Mouse (Mus musculus): ENCODE measurements around the gene Vps36. TPM values are rescaled to one million over a fixed set of nuclear protein-coding genes. Genes with fewer than 3 reads are reported as not detected.
A peak's percentile ranks its signal among the peaks of the same experiment; 100 is the strongest.

Vps36 gene
- polyA plus RNA-seq, 1 experiment from 2014 or later: 37.4 TPM

DNA sequence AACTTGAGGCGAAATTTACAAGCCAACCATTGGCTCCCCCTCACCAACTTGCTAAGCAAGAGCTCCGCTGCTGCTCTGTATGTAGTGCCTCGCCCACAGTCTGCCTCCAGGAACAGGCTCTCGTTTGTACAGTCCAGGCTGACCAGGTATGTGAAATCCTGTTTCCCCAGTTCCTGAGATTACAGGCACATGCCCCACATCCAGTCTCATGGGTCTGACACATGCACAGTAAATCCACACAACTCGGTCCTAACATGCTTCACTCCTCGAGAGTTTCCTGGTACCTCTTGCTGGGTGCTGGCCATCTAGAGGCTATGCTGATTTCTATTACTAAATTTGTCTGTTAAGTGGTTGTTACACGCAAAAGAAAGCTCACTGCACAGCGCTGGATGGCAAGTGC is 33.8 kb downstream of the Vps36 start:
- H3K27me3 ChIP-seq: peaks cover 26% of the 10 kb centered on the region
- H3K27ac ChIP-seq: no peak overlapping the region
- peak overlapping the region; percentile 95 for H3K4me2 ChIP-seq
- H3K4me3 ChIP-seq: no peak overlapping the region
- 59% methylated on average over 8 of the region's 8 CpGs for WGBS
- H3K9ac ChIP-seq: no peak overlapping the region
- peaks cover 20% of the 10 kb centered on the region for H3K36me3 ChIP-seq
- no peaks in the 10 kb centered on the region for H3K9me3 ChIP-seq
- peaks cover 10% of the 10 kb centered on the region for H3K4me1 ChIP-seq
- ATAC-seq (ENCODE audit: insufficient number of reproducible peaks, insufficient read depth, low FRiP score, low TSS enrichment, low read depth): no peak

DNA sequence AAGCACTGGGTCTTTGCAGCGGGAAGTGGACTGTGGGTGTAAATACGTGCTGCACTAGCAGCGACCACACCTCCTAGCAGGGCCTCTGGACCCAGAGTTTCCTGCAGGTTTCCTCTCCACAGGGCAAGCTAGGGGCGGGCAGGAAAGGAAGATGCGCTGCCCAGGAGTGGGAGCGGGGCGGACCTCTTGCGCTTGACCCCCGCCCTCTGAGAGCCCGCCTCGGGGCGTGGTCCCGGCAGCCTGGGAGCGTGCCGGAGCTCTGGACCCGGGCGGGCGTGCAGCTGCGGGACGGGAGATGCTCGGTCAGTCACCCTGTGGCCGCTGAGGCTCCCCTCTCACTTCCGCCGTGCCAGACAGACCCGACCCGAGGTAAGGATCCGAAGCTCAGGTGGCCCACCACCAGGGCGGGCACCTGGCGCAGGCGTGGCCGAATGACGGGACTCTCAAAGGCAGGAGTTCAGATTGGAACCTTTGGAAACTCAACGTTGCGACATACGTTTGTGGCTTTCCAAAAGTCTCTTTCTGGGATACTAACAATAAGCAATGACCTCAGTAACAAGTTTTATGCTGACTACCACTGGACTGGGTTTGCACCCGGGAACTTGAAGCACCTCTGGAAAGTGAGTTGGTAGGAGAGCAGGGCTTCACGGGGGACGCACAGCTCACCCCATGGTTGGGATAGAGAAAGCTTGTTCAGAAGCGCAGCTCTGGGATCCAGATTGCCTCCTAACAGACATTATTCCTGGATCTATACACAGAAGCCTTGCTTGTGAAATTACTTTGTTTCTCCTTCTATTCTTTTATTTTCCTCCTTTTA is 34.7 kb downstream of the Vps36 start, which contains the start of gene Thsd1:
Gene Thsd1, plus strand, starts transcription at position 253 of the 817 bp plus-strand sequence.
- peak within 1 kb of the TSS; percentile 61 for H3K4me3 ChIP-seq
- H3K4me2 ChIP-seq: peak within 1 kb of the TSS; percentile 95
- H3K9me3 ChIP-seq: no peaks in the 10 kb centered on the region
- under 1% methylated on average over 39 of the region's 39 CpGs for WGBS
- ATAC-seq (ENCODE audit: insufficient number of reproducible peaks, insufficient read depth, low FRiP score, low TSS enrichment, low read depth): peak; percentile 32; the same call in 1 of the 2 replicates
- 0 out of 2 replicates have a peak within 1 kb of the TSS, but pooled peaks have one; percentile 4 for H3K27ac ChIP-seq
- peaks cover 26% of the 10 kb centered on the region for H3K27me3 ChIP-seq
- peaks cover 10% of the 10 kb centered on the region for H3K4me1 ChIP-seq
- peak within 1 kb of the TSS; percentile 72 for H3K9ac ChIP-seq
- H3K36me3 ChIP-seq: peaks cover 13% of the 10 kb centered on the region

DNA sequence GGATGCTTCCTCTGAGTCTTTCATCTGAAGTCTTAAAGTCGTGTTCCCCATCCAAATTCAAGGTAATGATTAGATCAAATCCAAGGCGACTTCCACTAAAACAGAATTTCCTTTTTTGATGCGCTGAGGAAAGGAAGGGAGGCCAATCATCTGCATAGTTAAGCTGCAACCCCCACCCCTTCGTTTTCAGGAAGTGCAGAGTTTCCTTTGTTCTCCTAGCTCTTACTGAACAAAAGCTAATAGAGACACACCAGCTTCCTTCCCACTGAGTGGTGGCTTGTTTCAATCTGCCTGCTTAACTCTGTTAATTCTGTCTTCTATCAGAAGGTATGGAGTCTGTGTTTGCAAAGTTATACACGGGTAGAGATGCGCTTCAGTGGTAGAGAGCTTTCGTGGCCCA is 36.0 kb downstream of the Vps36 start:
- H3K27ac ChIP-seq: no peak overlapping the region
- 0 out of 2 replicates have a peak overlapping the region, but pooled peaks have one; percentile 3 for H3K4me2 ChIP-seq
- no peaks in the 10 kb centered on the region for H3K36me3 ChIP-seq
- peaks cover 26% of the 10 kb centered on the region for H3K27me3 ChIP-seq
- H3K9me3 ChIP-seq: no peaks in the 10 kb centered on the region
- H3K4me3 ChIP-seq: no peak overlapping the region; the same call in 1 of the 2 replicates
- H3K9ac ChIP-seq: no peak overlapping the region
- WGBS: 38% methylated on average over 7 of the region's 7 CpGs
- peaks cover 10% of the 10 kb centered on the region for H3K4me1 ChIP-seq
- no peak for ATAC-seq (ENCODE audit: insufficient number of reproducible peaks, insufficient read depth, low FRiP score, low TSS enrichment, low read depth)

DNA sequence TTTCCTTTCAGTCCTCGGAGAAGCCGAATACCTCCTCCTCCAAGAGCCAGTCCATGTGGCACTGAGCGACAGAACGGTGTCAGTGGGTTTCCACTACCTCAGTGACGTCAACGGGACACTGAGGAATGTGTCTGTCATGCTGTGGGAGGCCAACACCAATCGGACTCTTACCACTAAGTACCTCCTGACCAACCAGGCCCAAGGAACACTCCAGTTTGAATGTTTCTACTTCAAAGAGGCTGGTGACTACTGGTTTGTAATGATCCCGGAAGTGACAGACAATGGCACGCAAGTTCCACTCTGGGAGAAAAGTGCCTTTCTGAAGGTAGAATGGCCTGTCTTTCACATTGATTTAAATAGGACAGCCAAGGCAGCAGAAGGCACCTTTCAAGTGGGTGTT is 50.4 kb downstream of the Vps36 start:
- ATAC-seq (ENCODE audit: insufficient number of reproducible peaks, insufficient read depth, low FRiP score, low TSS enrichment, low read depth): no peak
- no peak overlapping the region for H3K4me3 ChIP-seq
- no peaks in the 10 kb centered on the region for H3K36me3 ChIP-seq
- no peaks in the 10 kb centered on the region for H3K27me3 ChIP-seq
- H3K9me3 ChIP-seq: no peaks in the 10 kb centered on the region
- H3K4me1 ChIP-seq: peaks cover 3% of the 10 kb centered on the region; the same call in 1 of the 2 replicates
- no peak overlapping the region for H3K27ac ChIP-seq
- H3K4me2 ChIP-seq: no peak overlapping the region
- 91% methylated on average over 9 of the region's 9 CpGs for WGBS
- no peak overlapping the region for H3K9ac ChIP-seq

DNA sequence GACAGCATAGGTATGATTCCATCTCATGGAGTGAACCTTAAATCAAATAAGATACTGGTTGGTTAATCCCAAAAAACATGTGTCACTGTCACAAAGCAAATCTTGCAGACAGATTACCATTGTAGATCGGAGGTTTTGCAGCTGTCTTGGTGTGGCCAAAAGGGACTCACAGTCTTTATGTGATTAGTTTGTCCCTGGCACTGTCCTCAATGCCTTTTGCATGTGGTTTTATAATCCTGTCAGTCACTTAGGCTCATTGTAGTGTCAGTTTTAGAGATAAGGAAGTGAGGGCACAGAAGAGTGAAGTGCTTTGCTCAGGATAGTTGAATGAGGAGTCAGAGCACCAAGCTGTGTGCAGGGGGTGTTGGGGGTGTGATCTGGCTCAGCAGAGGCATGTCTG is 53.1 kb downstream of the Vps36 start:
- Histone ChIP-seq H3K27ac (no peak overlapping the region), H3K4me2 (no peak overlapping the region), H3K27me3 (no peaks in the 10 kb centered on the region), H3K9ac (no peak overlapping the region), H3K4me1 (peaks cover 3% of the 10 kb centered on the region; the same call in 1 of the 2 replicates), H3K4me3 (no peak overlapping the region), H3K36me3 (no peaks in the 10 kb centered on the region), H3K9me3 (no peaks in the 10 kb centered on the region)
- no peak for ATAC-seq (ENCODE audit: insufficient number of reproducible peaks, insufficient read depth, low FRiP score, low TSS enrichment, low read depth)
- WGBS: 86% methylated on average over 1 of the region's 1 CpGs

DNA sequence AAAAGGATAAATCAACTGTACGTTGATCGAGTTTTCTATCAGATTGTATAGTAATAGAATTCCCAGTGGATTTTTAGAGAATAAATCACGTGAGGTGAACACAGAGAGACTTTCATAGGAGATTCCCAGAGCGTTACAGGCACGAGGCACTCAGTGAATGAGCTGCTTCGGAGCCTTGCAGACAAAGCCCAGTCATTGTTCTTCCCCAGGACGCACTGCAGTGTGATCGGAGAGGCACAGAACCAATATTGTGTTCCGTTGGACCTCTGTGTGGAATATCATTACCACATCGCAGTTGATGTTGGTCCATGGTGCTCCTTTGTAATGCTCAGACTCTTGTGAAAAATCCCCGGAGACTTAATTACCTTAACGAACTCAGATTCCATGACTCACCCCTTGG is 55.3 kb downstream of the Vps36 start:
- Histone ChIP-seq H3K27ac (no peak overlapping the region), H3K9me3 (no peaks in the 10 kb centered on the region), H3K27me3 (no peaks in the 10 kb centered on the region), H3K36me3 (no peaks in the 10 kb centered on the region), H3K4me2 (no peak overlapping the region), H3K4me3 (no peak overlapping the region), H3K9ac (no peak overlapping the region), H3K4me1 (peaks cover 3% of the 10 kb centered on the region; the same call in 1 of the 2 replicates)
- ATAC-seq (ENCODE audit: insufficient number of reproducible peaks, insufficient read depth, low FRiP score, low TSS enrichment, low read depth): no peak
- 58% methylated on average over 12 of the region's 12 CpGs for WGBS

DNA sequence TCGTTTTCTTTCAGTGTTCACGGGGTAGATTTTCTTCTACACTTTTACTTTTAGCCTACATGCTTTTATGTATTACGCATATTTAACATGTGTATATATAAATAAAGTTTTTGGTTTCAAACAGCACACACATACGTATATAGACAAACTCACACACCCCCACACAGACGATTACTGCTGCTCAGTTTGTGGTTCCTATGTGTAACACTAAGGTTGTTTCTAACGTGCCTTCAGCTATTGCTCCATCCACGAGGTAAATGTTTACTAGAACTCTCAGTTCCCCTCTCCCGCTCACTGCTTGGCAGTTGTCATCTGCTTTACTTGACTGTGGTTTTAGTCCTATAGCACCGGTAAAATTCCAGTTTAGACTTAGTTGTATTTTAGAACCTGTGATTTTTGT is 56.5 kb downstream of the Vps36 start:
- 0 out of 2 replicates have a peak, but pooled peaks cover 2% of the 10 kb centered on the region for H3K9me3 ChIP-seq
- no peak for ATAC-seq (ENCODE audit: insufficient number of reproducible peaks, insufficient read depth, low FRiP score, low TSS enrichment, low read depth)
- no peak overlapping the region for H3K4me3 ChIP-seq
- no peak overlapping the region for H3K9ac ChIP-seq
- peaks cover 3% of the 10 kb centered on the region; the same call in 1 of the 2 replicates for H3K4me1 ChIP-seq
- no peak overlapping the region for H3K4me2 ChIP-seq
- no peaks in the 10 kb centered on the region for H3K36me3 ChIP-seq
- no peak overlapping the region for H3K27ac ChIP-seq
- no peaks in the 10 kb centered on the region for H3K27me3 ChIP-seq
- 77% methylated on average over 9 of the region's 9 CpGs for WGBS

DNA sequence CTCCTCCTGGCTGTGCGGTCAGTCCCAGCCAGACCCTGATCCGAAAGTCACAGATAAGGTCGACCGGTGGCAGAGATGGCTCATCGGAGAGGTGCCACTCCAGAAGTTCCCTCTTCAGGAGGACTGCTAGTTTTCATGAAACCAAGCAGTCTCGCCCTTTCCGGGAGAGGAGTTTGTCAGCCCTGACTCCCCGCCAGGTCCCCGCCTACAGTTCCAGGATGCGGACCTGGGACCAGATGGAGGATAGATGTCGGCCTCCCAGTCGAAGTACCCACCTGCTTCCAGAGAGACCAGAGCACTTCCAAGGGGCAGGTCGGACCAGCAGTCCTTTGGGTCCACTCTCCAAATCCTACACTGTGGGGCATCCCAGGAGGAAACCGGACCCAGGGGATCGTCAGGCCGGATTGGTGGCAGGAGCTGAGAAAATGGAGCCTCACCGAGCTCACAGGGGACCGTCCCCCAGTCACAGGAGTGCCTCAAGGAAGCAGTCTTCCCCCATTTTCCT is 66.4 kb downstream of the Vps36 start:
- Histone ChIP-seq H3K4me3 (no peak overlapping the region), H3K36me3 (no peaks in the 10 kb centered on the region; the same call in 1 of the 2 replicates), H3K4me2 (no peak overlapping the region), H3K9me3 (no peaks in the 10 kb centered on the region), H3K9ac (no peak overlapping the region), H3K27me3 (no peaks in the 10 kb centered on the region), H3K4me1 (peaks cover 15% of the 10 kb centered on the region; the same call in 1 of the 2 replicates), H3K27ac (peak overlapping the region; percentile 44; the same call in 1 of the 2 replicates)
- no peak for ATAC-seq (ENCODE audit: insufficient number of reproducible peaks, insufficient read depth, low FRiP score, low TSS enrichment, low read depth)
- 87% methylated on average over 18 of the region's 18 CpGs for WGBS

DNA sequence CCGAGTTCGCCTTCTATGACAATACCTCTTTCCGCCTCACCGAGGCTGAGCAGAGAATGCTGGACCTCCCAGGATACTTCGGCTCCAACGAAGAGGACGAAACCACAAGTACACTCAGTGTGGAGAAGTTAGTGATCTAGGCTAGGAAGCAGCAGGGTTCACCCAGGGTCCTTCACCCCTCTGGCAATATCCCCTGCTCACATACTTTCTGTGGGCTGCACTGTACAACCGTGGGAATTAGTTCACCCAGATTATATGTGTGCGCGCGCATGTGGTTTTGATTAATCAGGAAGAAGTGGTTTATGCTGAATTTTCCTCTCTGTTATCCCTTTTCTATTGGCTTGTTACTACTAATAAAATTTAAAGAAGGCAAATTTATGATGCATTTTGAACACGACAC is 66.9 kb downstream of the Vps36 start:
- 60% methylated on average over 12 of the region's 12 CpGs for WGBS
- Histone ChIP-seq H3K36me3 (no peaks in the 10 kb centered on the region; the same call in 1 of the 2 replicates), H3K9me3 (no peaks in the 10 kb centered on the region)

DNA sequence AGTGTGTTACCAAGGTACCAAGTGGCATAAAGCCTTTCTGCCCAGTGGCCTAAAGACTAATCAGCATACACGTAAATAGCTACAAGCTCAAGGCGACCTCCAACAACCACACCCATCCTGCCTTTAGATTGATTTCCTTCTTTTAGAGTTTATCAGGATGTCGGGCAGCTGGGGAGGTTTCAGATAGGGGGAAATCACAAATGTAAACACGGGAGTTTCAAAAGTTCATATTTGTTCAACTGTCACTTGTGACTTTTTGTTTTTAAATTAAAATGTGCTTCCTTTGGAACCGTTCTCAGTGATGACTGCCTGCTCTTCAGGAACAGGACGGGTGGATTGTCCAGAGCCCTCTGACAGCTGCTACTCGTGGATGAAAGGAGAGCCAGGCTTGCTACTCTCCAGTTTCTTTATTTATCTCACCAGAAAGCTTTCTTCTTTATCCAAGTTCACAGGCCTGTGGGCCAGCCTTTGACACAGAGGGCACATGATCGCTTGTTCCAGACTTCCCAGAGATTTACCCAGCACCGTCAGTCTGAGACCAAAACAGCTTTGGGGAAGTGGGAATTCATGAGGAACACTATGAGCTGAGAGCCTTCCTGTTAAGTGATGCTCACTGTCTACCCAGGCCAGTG is 67.6 kb downstream of the Vps36 start:
- H3K27ac ChIP-seq: 0 out of 2 replicates have a peak overlapping the region, but pooled peaks have one; percentile 13
- H3K4me2 ChIP-seq: no peak overlapping the region
- no peak for ATAC-seq (ENCODE audit: insufficient number of reproducible peaks, insufficient read depth, low FRiP score, low TSS enrichment, low read depth)
- no peak overlapping the region for H3K9ac ChIP-seq
- H3K4me1 ChIP-seq: peaks cover 15% of the 10 kb centered on the region; the same call in 1 of the 2 replicates
- no peaks in the 10 kb centered on the region for H3K9me3 ChIP-seq
- H3K4me3 ChIP-seq: no peak overlapping the region
- no peaks in the 10 kb centered on the region for H3K27me3 ChIP-seq
- H3K36me3 ChIP-seq: no peaks in the 10 kb centered on the region; the same call in 1 of the 2 replicates
- 58% methylated on average over 9 of the region's 9 CpGs for WGBS

More for the DNA sequence above, 66.9 kb downstream of the Vps36 start:
- peak overlapping the region; percentile 44; the same call in 1 of the 2 replicates for H3K27ac ChIP-seq
- no peaks in the 10 kb centered on the region for H3K27me3 ChIP-seq
- peaks cover 15% of the 10 kb centered on the region; the same call in 1 of the 2 replicates for H3K4me1 ChIP-seq
- H3K9ac ChIP-seq: no peak overlapping the region
- 0 out of 2 replicates have a peak, but pooled peaks have one; percentile 70 for ATAC-seq (ENCODE audit: insufficient number of reproducible peaks, insufficient read depth, low FRiP score, low TSS enrichment, low read depth)
- no peak overlapping the region for H3K4me2 ChIP-seq
- H3K4me3 ChIP-seq: no peak overlapping the region

DNA sequence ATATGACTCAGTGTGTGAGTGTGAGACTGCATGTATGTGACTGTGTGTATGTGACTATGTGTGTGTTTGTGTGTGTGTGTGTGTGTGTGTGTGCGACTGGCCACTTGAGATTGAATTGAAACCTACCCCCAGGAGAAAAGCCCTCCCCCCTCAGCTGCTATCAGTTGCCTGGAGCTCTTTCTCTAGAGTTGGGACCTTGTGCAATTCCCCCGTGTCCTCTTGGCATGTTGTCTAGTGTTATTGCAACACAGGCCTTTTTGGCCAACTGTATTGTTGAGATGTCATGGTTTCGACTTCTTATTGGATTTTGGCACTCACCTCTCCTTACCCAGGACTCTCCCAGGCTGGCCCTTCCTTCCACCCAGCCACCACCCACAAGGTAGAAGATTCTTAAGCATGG is 69.7 kb downstream of the Vps36 start:
- H3K9me3 ChIP-seq: no peaks in the 10 kb centered on the region
- H3K9ac ChIP-seq: no peak overlapping the region
- H3K4me2 ChIP-seq: no peak overlapping the region
- no peaks in the 10 kb centered on the region for H3K27me3 ChIP-seq
- H3K4me3 ChIP-seq: no peak overlapping the region
- no peak overlapping the region for H3K27ac ChIP-seq
- H3K36me3 ChIP-seq: no peaks in the 10 kb centered on the region; the same call in 1 of the 2 replicates
- no peak for ATAC-seq (ENCODE audit: insufficient number of reproducible peaks, insufficient read depth, low FRiP score, low TSS enrichment, low read depth)
- H3K4me1 ChIP-seq: peaks cover 15% of the 10 kb centered on the region; the same call in 1 of the 2 replicates
- 84% methylated on average over 3 of the region's 3 CpGs for WGBS

Measured in embryonic facial prominence, embryonic 13.5 days (tissue).